Mouse (Mus musculus) heart, postnatal 0 days (tissue): ENCODE measurements around the gene Daam1.

ENCODE experiments used
- CTCF ChIP-seq: IDR thresholded peaks from 2 replicates; pipeline ENCODE4 v1.5.1; 2016; ENCODE audit warnings: antibody characterized with exemption, control low read depth, low read depth
- EP300 ChIP-seq: IDR thresholded peaks from 2 replicates; pipeline ENCODE4 v1.6.1; 2016; ENCODE audit warnings: antibody characterized with exemption, low read depth

DNA sequence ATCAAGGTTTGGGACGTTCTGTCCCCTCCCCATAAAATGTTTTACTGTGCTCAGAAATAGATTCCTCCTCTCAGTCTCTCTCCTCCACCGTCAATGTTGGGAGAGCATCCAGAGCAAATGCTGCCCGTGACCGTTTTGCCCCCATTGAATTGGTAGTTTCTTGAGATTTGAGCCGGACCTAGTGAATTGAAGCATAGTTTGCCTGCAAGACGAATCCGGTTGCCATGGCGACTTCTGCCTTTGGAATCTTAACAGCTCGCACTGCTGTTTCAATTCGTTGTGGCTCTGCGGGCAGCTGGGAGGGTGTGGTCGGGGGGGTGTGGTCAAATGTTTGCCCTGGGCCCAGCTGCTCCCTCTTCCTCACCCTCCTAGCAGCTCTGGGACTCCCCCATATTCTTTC is 1.3 kb downstream of the Daam1 start:
- no peak for TF ChIP-seq CTCF
- no peak for TF ChIP-seq EP300
